Mouse (Mus musculus) mouse trophoblast stem cell (cell line): ENCODE data around the gene Gp1bb.

Experiments
- in situ Hi-C, 2 experiments: fragments of 300-500 bp; cut with MseI, MboI; formaldehyde crosslinking; loops; 2 replicates in 1 of 2; 3 replicates in 1 of 2; pipeline ENCODE4 v1.15.1; 2025

Gene Gp1bb

GRCm38 (mm10) chr16:18605705-18606104 is 16.5 kb downstream of the Gp1bb start:
- in situ Hi-C loops = no loop called here

GRCm38 (mm10) chr16:18604267-18604701 is 17.9 kb downstream of the Gp1bb start:
- in situ Hi-C loops = no loop called here

GRCm38 (mm10) chr16:18601447-18601846 is 20.8 kb downstream of the Gp1bb start:
- in situ Hi-C loops = no loop called here

- in situ Hi-C loops = no loop called here
These were observed 24.2 kb downstream of the Gp1bb start for GRCm38 (mm10) chr16:18598006-18598405.

GRCm38 (mm10) chr16:18596255-18596654 is 25.9 kb downstream of the Gp1bb start:
- in situ Hi-C loops = no loop called here

- in situ Hi-C loops = no loop called here
These were observed 28.3 kb downstream of the Gp1bb start for GRCm38 (mm10) chr16:18593930-18594329.

GRCm38 (mm10) chr16:18591047-18592018 is 30.9 kb downstream of the Gp1bb start:
- in situ Hi-C loops = no loop called here

GRCm38 (mm10) chr16:18589804-18590790 is 32.1 kb downstream of the Gp1bb start, which contains the start of gene Tbx1:
Gene Tbx1, minus strand, starts transcription at chr16:18590671.
- in situ Hi-C loops = no loop called here

GRCm38 (mm10) chr16:18589080-18589621 is 33.1 kb downstream of the Gp1bb start:
- in situ Hi-C loops = no loop called here

- in situ Hi-C loops = no loop called here
These were observed 33.5 kb downstream of the Gp1bb start for GRCm38 (mm10) chr16:18588738-18589055.

GRCm38 (mm10) chr16:18587847-18588737 is 34.1 kb downstream of the Gp1bb start:
- in situ Hi-C loops = no loop called here

GRCm38 (mm10) chr16:18586906-18587546 is 35.2 kb downstream of the Gp1bb start:
- in situ Hi-C loops = no loop called here

- in situ Hi-C loops = no loop called here
These were observed 35.9 kb downstream of the Gp1bb start for GRCm38 (mm10) chr16:18586076-18586905.

- in situ Hi-C loops = no loop called here
These were observed 36.5 kb downstream of the Gp1bb start for GRCm38 (mm10) chr16:18585676-18586075.

- in situ Hi-C loops = no loop called here
These were observed 37.2 kb downstream of the Gp1bb start for GRCm38 (mm10) chr16:18584901-18585510.

- in situ Hi-C loops = no loop called here
These were observed 38.4 kb downstream of the Gp1bb start for GRCm38 (mm10) chr16:18583673-18584357.

GRCm38 (mm10) chr16:18583169-18583568 is 39.0 kb downstream of the Gp1bb start:
- in situ Hi-C loops = no loop called here

- in situ Hi-C loops = no loop called here
These were observed 39.6 kb downstream of the Gp1bb start for GRCm38 (mm10) chr16:18582426-18583148.
